Mouse (Mus musculus) liver, postnatal 0 days (tissue): Measurements from ENCODE around the gene Matn4. TPM values are rescaled to one million over a fixed set of nuclear protein-coding genes. Genes with fewer than 3 reads are reported as not detected.

Source experiments
- ATAC-seq: fragments of 200-750 bp; cut with Nextera tagmentation; 2 replicates; pipeline ENCODE4 v1.8.0; 2017; ENCODE audit warnings: mild to moderate bottlenecking, moderate library complexity
- DNase-seq: peaks from one replicate; pipeline ENCODE4 v3.0.0-alpha.2; 2016
- H3K27ac ChIP-seq: fragments of 300-500 bp; sonication (generic); 2 replicates; pipeline ENCODE4 v1.5.1; 2014; ENCODE audit warnings: antibody characterized with exemption, moderate library complexity, mild to moderate bottlenecking, low read depth
- H3K27me3 ChIP-seq: fragments of 300-500 bp; sonication (generic); 2 replicates; pipeline ENCODE4 v1.6.1; 2014; ENCODE audit warnings: low read length, control low read depth, mixed read lengths; ENCODE audit not compliant: insufficient read depth
- H3K36me3 ChIP-seq: fragments of 300-500 bp; sonication (generic); replicated peaks from 2 replicates; pipeline ENCODE4 v1.6.1; 2014; ENCODE audit warnings: mild to moderate bottlenecking, control low read depth, low read length, moderate library complexity, mixed read lengths; ENCODE audit not compliant: insufficient read depth
- H3K4me1 ChIP-seq: fragments of 300-500 bp; sonication (generic); 2 replicates; pipeline ENCODE4 v1.6.1; 2014; ENCODE audit warnings: antibody characterized with exemption, mild to moderate bottlenecking, control low read depth; ENCODE audit not compliant: insufficient read depth
- H3K4me2 ChIP-seq: fragments of 300-500 bp; sonication (generic); 2 replicates; pipeline ENCODE4 v1.6.1; 2014; ENCODE audit warnings: low read depth, mild to moderate bottlenecking, low read length, moderate library complexity, mixed read lengths
- H3K4me3 ChIP-seq: fragments of 300-500 bp; sonication (generic); 2 replicates; pipeline ENCODE4 v1.5.1; 2014; ENCODE audit warnings: low read depth, low read length
- H3K9ac ChIP-seq: fragments of 300-500 bp; sonication (generic); replicated peaks from 2 replicates; pipeline ENCODE4 v1.6.1; 2014; ENCODE audit warnings: mild to moderate bottlenecking, moderate library complexity
- H3K9me3 ChIP-seq: fragments of 300-500 bp; sonication (generic); 2 replicates; pipeline ENCODE4 v1.6.1; 2016; ENCODE audit warnings: mild to moderate bottlenecking, control low read depth, low read length, mixed read lengths
- CTCF ChIP-seq: sonication (generic); IDR thresholded peaks from 2 replicates; pipeline ENCODE4 v1.5.1; 2016; ENCODE audit warnings: antibody characterized with exemption, low read depth
- EP300 ChIP-seq: IDR thresholded peaks from 2 replicates; pipeline ENCODE4 v1.6.1; 2016; ENCODE audit warnings: antibody characterized with exemption, low read depth, mild to moderate bottlenecking
- WGBS: fragments of 180-500 bp; shearing (Covaris S2); extraction: QIAGEN DNeasy Blood & Tissue Kit; methylation state at CpG from one replicate; pipeline ENCODE4 v1.1.7; 2014; ENCODE audit not compliant: insufficient replicate concordance; 5-methylcytosine and 5-hydroxymethylcytosine counted together
- polyA plus RNA-seq: library from polyadenylated mRNA; unstranded; fragments of >200 nt; fragmentation: Nextera tagmentation; extraction: Ambion mirVana; gene quantifications from 2 replicates; pipeline ENCODE4 v1.2.1, GENCODE M21; 2015

Gene Matn4
- polyA plus RNA-seq, 1 experiment from 2014 or later: 0.18 TPM

DNA sequence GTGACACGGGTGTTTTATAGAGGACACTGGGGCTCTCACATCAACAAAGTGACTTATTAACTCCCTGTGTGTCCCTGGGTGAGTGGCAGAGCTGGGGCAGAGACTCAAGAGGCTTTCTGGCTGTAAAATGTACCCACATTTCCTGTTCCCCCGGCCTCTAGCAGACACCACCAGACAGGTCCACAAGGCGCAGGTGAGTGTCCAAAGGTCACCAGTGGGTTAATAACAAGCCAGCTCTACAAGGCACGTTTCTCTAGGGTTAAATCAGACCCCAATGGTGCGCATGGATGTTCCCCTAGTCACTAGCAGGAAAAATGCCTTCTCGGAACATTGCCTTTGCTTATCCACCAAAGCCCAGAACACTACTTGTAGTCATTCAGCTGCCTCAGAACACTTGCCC lies 32.8 kb upstream of the Matn4 start:
- TF ChIP-seq CTCF (no peak), EP300 (no peak)
- Histone ChIP-seq H3K4me2 (peak overlapping the region; percentile 63), H3K9ac (no peak overlapping the region), H3K27ac (peak overlapping the region; percentile 50), H3K9me3 (no peaks in the 10 kb centered on the region), H3K36me3 (peaks cover 2% of the 10 kb centered on the region), H3K4me1 (peaks cover 25% of the 10 kb centered on the region), H3K4me3 (peak overlapping the region; percentile 36), H3K27me3 (0 out of 2 replicates have a peak, but pooled peaks cover 6% of the 10 kb centered on the region)
- no peak for ATAC-seq
- no peak for DNase-seq
- WGBS: 43% methylated on average over 6 of the region's 6 CpGs

DNA sequence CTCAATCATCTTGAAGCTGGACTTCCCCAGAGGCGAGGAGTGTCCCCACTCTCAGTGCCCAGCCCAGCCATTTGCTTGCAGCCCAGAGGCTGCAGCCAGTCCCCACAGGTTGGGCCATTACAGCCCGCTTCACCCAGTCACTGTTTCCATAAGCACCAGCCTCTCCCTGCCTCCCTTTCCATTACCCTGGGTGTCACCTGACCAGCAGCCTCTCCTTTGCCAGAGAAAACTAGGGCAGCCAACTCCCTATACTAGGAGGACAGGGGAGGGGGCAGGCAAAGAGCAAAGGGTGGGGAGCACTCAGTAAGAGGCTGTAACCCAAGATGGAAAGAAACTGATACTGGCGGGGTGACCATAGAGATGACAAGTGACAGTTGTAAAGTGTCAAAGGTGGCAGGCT lies 32.0 kb upstream of the Matn4 start:
- WGBS: 37% methylated on average over 3 of the region's 3 CpGs
- DNase-seq (no peak), ATAC-seq (peak; percentile 19)
- H3K27ac ChIP-seq: peak overlapping the region; percentile 50
- H3K9ac ChIP-seq: peak overlapping the region; percentile 46
- H3K36me3 ChIP-seq: peaks cover 2% of the 10 kb centered on the region
- H3K9me3 ChIP-seq: no peaks in the 10 kb centered on the region
- H3K27me3 ChIP-seq: 0 out of 2 replicates have a peak, but pooled peaks cover under 1% of the 10 kb centered on the region
- peak overlapping the region; percentile 63 for H3K4me2 ChIP-seq
- peaks cover 25% of the 10 kb centered on the region for H3K4me1 ChIP-seq
- peak overlapping the region; percentile 36; the same call in 1 of the 2 replicates for H3K4me3 ChIP-seq
- TF ChIP-seq EP300 (no peak), CTCF (no peak)

DNA sequence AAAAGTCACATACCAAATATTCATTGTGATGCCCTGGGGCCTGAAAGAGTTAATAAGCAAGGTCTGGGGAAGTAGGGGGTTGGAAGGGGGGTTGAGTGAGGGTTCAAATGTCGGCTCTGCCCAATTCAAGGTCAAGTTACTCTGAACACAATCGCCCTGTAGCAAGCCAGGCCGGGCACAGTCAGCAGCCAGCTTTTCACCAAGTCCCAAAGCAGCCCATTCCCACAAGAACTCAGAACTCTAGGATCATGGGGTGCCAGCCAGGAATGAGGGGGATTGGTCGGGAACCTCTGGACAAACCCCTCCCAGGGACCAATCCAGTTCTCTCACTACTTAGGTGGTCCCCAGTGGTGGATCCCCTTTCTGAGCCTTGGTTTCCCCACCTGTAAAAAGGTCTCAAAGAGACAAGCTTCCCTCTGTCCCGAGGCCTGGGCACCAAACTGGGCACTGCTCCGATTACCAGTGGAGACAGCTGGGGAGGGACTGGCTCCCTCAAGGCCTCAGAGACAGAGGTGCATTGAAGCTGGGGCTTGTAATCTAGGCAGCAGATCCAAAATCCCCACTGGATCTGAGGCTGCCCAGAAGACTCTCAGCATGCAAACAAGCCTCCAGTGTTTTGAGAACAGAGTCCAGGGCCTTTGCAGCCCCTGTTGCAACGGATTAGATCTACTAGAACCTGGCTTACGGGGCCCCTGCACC lies 31.4 kb upstream of the Matn4 start:
- DNase-seq: no peak
- Histone ChIP-seq H3K9ac (peak overlapping the region; percentile 46), H3K4me2 (peak overlapping the region; percentile 63), H3K36me3 (peaks cover 2% of the 10 kb centered on the region), H3K27ac (peak overlapping the region; percentile 50), H3K4me3 (peak overlapping the region; percentile 20; the same call in 1 of the 2 replicates), H3K4me1 (peaks cover 28% of the 10 kb centered on the region), H3K27me3 (no peaks in the 10 kb centered on the region), H3K9me3 (no peaks in the 10 kb centered on the region)
- 20% methylated on average over 8 of the region's 8 CpGs for WGBS
- no peak for TF ChIP-seq EP300
- TF ChIP-seq CTCF: no peak
- no peak for ATAC-seq

DNA sequence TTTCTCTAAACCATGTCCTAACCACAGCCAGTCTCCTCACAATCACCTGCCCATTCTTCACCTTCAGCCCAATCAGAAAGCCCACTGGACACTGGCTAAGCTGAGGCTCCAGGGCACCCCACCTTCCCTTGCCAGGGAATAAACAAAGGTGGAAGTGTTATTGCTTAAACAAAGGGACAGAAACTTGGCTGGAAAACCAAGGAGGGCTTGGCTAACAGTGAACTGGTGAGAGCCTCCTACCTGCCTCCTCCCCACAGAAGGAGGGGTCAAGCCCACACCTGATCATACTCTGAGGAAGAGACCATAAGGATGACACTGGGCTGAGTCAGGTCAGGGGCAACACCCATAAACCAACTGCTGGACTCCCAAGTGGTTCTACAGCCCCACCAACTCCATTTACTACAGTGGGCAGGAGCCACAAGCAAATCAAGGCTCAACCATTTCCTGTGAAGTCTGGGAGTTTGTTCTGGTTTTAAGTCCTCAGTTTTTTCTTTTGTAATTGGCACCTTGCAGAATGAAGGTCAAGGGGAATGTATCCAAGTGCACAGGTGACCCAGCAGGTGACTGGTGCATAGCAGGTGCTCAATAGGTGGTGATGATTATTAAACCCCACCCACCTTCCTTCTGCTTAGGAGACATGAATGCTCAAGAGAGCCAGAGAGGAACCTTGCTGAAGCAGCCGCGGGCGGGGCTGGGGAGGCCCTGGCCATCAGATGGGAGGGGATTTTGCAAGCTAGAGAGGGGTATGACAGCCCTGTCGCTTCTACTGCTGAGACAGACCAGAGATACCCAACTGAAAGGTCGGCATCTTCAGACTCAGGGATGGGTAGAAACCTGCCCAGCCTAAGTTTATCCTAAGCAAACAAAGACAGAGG lies 30.5 kb upstream of the Matn4 start:
- H3K27ac ChIP-seq: peak overlapping the region; percentile 50
- H3K27me3 ChIP-seq: no peaks in the 10 kb centered on the region
- 24% methylated on average over 5 of the region's 5 CpGs for WGBS
- peaks cover 5% of the 10 kb centered on the region for H3K36me3 ChIP-seq
- DNase-seq (no peak), ATAC-seq (no peak)
- peak overlapping the region; percentile 46 for H3K9ac ChIP-seq
- no peaks in the 10 kb centered on the region for H3K9me3 ChIP-seq
- TF ChIP-seq CTCF (no peak), EP300 (no peak)
- H3K4me3 ChIP-seq: 0 out of 2 replicates have a peak overlapping the region, but pooled peaks have one; percentile 4
- peaks cover 36% of the 10 kb centered on the region for H3K4me1 ChIP-seq
- peak overlapping the region; percentile 63 for H3K4me2 ChIP-seq

DNA sequence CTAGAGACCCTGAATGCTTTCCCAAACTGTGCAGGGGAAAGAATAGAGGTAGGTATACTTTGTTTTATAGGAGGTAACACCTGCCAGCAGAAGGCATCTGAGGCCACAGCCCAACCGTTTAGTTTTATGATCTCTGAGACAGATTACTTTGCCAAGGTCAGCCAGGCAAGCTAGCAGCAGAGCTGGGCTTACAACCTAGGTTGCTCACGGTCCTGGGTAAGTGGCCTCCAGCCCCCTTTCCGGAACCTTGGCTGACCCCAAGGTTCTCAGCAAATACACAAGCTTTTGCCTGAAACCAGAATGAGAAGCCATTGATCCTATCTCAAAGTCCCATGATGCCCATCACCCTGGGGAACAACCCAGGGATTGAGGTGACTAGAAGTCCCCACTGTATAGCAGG lies 29.7 kb upstream of the Matn4 start:
- Histone ChIP-seq H3K4me2 (peak overlapping the region; percentile 63), H3K27ac (peak overlapping the region; percentile 50), H3K36me3 (peaks cover 8% of the 10 kb centered on the region), H3K9me3 (no peaks in the 10 kb centered on the region), H3K4me3 (0 out of 2 replicates have a peak overlapping the region, but pooled peaks have one; percentile 4), H3K9ac (no peak overlapping the region), H3K4me1 (peaks cover 36% of the 10 kb centered on the region), H3K27me3 (no peaks in the 10 kb centered on the region)
- DNase-seq: no peak
- WGBS: 45% methylated on average over 3 of the region's 3 CpGs
- ATAC-seq: no peak
- TF ChIP-seq CTCF (no peak), EP300 (no peak)

DNA sequence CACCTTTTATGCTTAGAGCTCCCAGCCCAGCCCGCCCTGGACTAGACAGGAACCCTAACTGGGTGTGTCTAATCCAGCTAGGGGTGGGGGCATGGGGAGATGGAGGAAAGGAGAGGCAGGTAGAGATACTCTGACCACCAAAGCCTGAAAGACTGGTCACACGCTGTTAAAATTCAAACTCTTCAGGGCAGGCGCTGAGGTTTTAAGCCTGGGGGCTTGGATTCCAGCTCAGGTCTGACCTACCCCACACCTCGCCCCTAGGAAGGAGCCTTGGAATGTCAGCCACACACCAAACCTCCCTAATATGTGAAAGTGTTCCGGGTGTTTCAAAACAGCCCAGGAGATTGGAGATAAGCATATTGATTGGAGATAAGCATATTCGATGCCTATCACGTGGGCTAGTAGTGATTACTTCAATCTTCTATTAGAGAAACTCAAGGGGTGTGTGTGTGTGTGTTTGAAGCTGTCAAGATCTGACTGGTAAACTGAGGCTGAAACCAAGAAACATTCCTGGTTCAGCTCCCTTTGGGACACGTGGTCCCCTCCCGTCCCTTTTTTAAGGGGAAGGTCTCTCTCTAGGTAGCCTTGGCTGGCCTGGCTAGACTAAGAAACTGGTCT lies 28.4 kb upstream of the Matn4 start:
- H3K4me1 ChIP-seq: peaks cover 28% of the 10 kb centered on the region
- no peak for DNase-seq
- H3K27me3 ChIP-seq: no peaks in the 10 kb centered on the region
- TF ChIP-seq CTCF (no peak), EP300 (no peak)
- peak overlapping the region; percentile 63 for H3K4me2 ChIP-seq
- H3K4me3 ChIP-seq: peak overlapping the region; percentile 23; the same call in 1 of the 2 replicates
- peaks cover 20% of the 10 kb centered on the region for H3K36me3 ChIP-seq
- 46% methylated on average over 9 of the region's 9 CpGs for WGBS
- ATAC-seq: peak; percentile 4; the same call in 1 of the 2 replicates
- peak overlapping the region; percentile 70 for H3K27ac ChIP-seq
- H3K9ac ChIP-seq: peak overlapping the region; percentile 48; the same call in 1 of the 2 replicates
- no peaks in the 10 kb centered on the region for H3K9me3 ChIP-seq
